Mouse (Mus musculus): ENCODE measurements around the gene Med25. TPM values are rescaled to one million over a fixed set of nuclear protein-coding genes. Genes with fewer than 3 reads are reported as not detected.

The Med25 gene
- polyA plus RNA-seq, 1 experiment from 2014 or later = 61.0 TPM

- Histone ChIP-seq H3K4me3 (no peak overlapping the region), H3K36me3 (peaks cover 65% of the 10 kb centered on the region), H3K27ac (no peak overlapping the region), H3K4me1 (peaks cover 55% of the 10 kb centered on the region), H3K9ac (0 out of 2 replicates have a peak overlapping the region, but pooled peaks have one; percentile 2), H3K27me3 (replicated peaks) (no peaks in the 10 kb centered on the region), H3K9me3 (replicated peaks) (no peaks in the 10 kb centered on the region), H3K4me2 (no peak overlapping the region)
- 54% methylated on average over 22 of the region's 22 CpGs for WGBS (ENCODE audit: insufficient replicate concordance)
- ATAC-seq = 0 out of 2 replicates have a peak, but pooled peaks have one; percentile 22
These were observed 31.7 kb downstream of the Med25 start for GRCm38 (mm10) chr7:44860576-44861428.

- peaks cover 55% of the 10 kb centered on the region for H3K4me1 ChIP-seq
- peaks cover 56% of the 10 kb centered on the region for H3K36me3 ChIP-seq
- WGBS (ENCODE audit: insufficient replicate concordance) = 80% methylated on average over 11 of the region's 11 CpGs
- no peak overlapping the region for H3K27ac ChIP-seq
- no peak for ATAC-seq
- H3K27me3 ChIP-seq (replicated peaks) = no peaks in the 10 kb centered on the region
- H3K4me2 ChIP-seq = no peak overlapping the region
- no peak overlapping the region for H3K4me3 ChIP-seq
- no peak overlapping the region for H3K9ac ChIP-seq
- no peaks in the 10 kb centered on the region for H3K9me3 ChIP-seq (replicated peaks)
These were observed 32.6 kb downstream of the Med25 start for GRCm38 (mm10) chr7:44859896-44860295.

- H3K4me3 ChIP-seq = peak overlapping the region; percentile 86
- H3K36me3 ChIP-seq = peaks cover 41% of the 10 kb centered on the region
- 20% methylated on average over 8 of the region's 8 CpGs for WGBS (ENCODE audit: insufficient replicate concordance)
- peak overlapping the region; percentile 97 for H3K27ac ChIP-seq
- no peaks in the 10 kb centered on the region for H3K27me3 ChIP-seq (replicated peaks)
- peak overlapping the region; percentile 89 for H3K4me2 ChIP-seq
- H3K9me3 ChIP-seq (replicated peaks) = no peaks in the 10 kb centered on the region
- H3K9ac ChIP-seq = peak overlapping the region; percentile 90
- peaks cover 68% of the 10 kb centered on the region for H3K4me1 ChIP-seq
- ATAC-seq = 0 out of 2 replicates have a peak, but pooled peaks have one; percentile 8
These were observed 34.6 kb downstream of the Med25 start for GRCm38 (mm10) chr7:44857905-44858304.

GRCm38 (mm10) chr7:44857042-44857552 is 35.4 kb downstream of the Med25 start, which contains the start of gene Pnkp:
Gene Pnkp, plus strand, starts transcription at chr7:44857139.
- H3K4me3 ChIP-seq = peak within 1 kb of the TSS; percentile 86
- no peaks in the 10 kb centered on the region for H3K27me3 ChIP-seq (replicated peaks)
- H3K4me1 ChIP-seq = peaks cover 76% of the 10 kb centered on the region
- no peaks in the 10 kb centered on the region for H3K9me3 ChIP-seq (replicated peaks)
- H3K9ac ChIP-seq = peak within 1 kb of the TSS; percentile 90
- 1% methylated on average over 32 of the region's 32 CpGs for WGBS (ENCODE audit: insufficient replicate concordance)
- H3K36me3 ChIP-seq = peaks cover 41% of the 10 kb centered on the region
- H3K4me2 ChIP-seq = peak within 1 kb of the TSS; percentile 89
- peak within 1 kb of the TSS; percentile 97 for H3K27ac ChIP-seq
- peak; percentile 23; the same call in 1 of the 2 replicates for ATAC-seq

GRCm38 (mm10) chr7:44856265-44856916 is 36.1 kb downstream of the Med25 start:
- WGBS (ENCODE audit: insufficient replicate concordance) = 20% methylated on average over 9 of the region's 9 CpGs
- Histone ChIP-seq H3K4me1 (peaks cover 83% of the 10 kb centered on the region), H3K27me3 (replicated peaks) (no peaks in the 10 kb centered on the region), H3K4me2 (peak overlapping the region; percentile 89), H3K27ac (peak overlapping the region; percentile 97), H3K9me3 (replicated peaks) (no peaks in the 10 kb centered on the region), H3K4me3 (peak overlapping the region; percentile 86), H3K36me3 (peaks cover 41% of the 10 kb centered on the region), H3K9ac (peak overlapping the region; percentile 90)
- no peak for ATAC-seq

- peak overlapping the region; percentile 89 for H3K4me2 ChIP-seq
- H3K27ac ChIP-seq = peak overlapping the region; percentile 97
- no peak for ATAC-seq
- peaks cover 82% of the 10 kb centered on the region for H3K4me1 ChIP-seq
- peak overlapping the region; percentile 90 for H3K9ac ChIP-seq
- no peaks in the 10 kb centered on the region for H3K27me3 ChIP-seq (replicated peaks)
- H3K9me3 ChIP-seq (replicated peaks) = no peaks in the 10 kb centered on the region
- H3K4me3 ChIP-seq = peak overlapping the region; percentile 72
- 42% methylated on average over 10 of the region's 10 CpGs for WGBS (ENCODE audit: insufficient replicate concordance)
- H3K36me3 ChIP-seq = peaks cover 36% of the 10 kb centered on the region
These were observed 37.5 kb downstream of the Med25 start for GRCm38 (mm10) chr7:44855036-44855435.

GRCm38 (mm10) chr7:44854356-44855031 is 38.0 kb downstream of the Med25 start:
- H3K4me3 ChIP-seq = peak overlapping the region; percentile 72
- ATAC-seq = peak; percentile 76
- peaks cover 77% of the 10 kb centered on the region for H3K4me1 ChIP-seq
- peak overlapping the region; percentile 90 for H3K9ac ChIP-seq
- peak overlapping the region; percentile 97 for H3K27ac ChIP-seq
- H3K36me3 ChIP-seq = peaks cover 30% of the 10 kb centered on the region
- H3K27me3 ChIP-seq (replicated peaks) = no peaks in the 10 kb centered on the region
- WGBS (ENCODE audit: insufficient replicate concordance) = under 1% methylated on average over 45 of the region's 45 CpGs
- H3K9me3 ChIP-seq (replicated peaks) = no peaks in the 10 kb centered on the region
- H3K4me2 ChIP-seq = peak overlapping the region; percentile 89

GRCm38 (mm10) chr7:44853596-44854355 is 38.7 kb downstream of the Med25 start:
- no peaks in the 10 kb centered on the region for H3K27me3 ChIP-seq (replicated peaks)
- peak overlapping the region; percentile 90 for H3K9ac ChIP-seq
- peak overlapping the region; percentile 97 for H3K27ac ChIP-seq
- 29% methylated on average over 26 of the region's 26 CpGs for WGBS (ENCODE audit: insufficient replicate concordance)
- H3K4me2 ChIP-seq = peak overlapping the region; percentile 89
- peaks cover 74% of the 10 kb centered on the region for H3K4me1 ChIP-seq
- no peaks in the 10 kb centered on the region for H3K9me3 ChIP-seq (replicated peaks)
- peak overlapping the region; percentile 72 for H3K4me3 ChIP-seq
- ATAC-seq = peak; percentile 9
- H3K36me3 ChIP-seq = peaks cover 28% of the 10 kb centered on the region

- Histone ChIP-seq H3K36me3 (peaks cover 23% of the 10 kb centered on the region), H3K4me2 (peak overlapping the region; percentile 89), H3K4me3 (0 out of 2 replicates have a peak overlapping the region, but pooled peaks have one; percentile 72), H3K27ac (peak overlapping the region; percentile 97), H3K4me1 (peaks cover 69% of the 10 kb centered on the region), H3K27me3 (replicated peaks) (no peaks in the 10 kb centered on the region), H3K9ac (peak overlapping the region; percentile 90; the same call in 1 of the 2 replicates), H3K9me3 (replicated peaks) (no peaks in the 10 kb centered on the region)
- ATAC-seq = no peak
- WGBS (ENCODE audit: insufficient replicate concordance) = 93% methylated on average over 2 of the region's 2 CpGs
These were observed 39.4 kb downstream of the Med25 start for GRCm38 (mm10) chr7:44853065-44853464.

- Histone ChIP-seq H3K9me3 (replicated peaks) (no peaks in the 10 kb centered on the region), H3K4me3 (no peak overlapping the region), H3K9ac (no peak overlapping the region), H3K4me1 (peaks cover 71% of the 10 kb centered on the region), H3K4me2 (no peak overlapping the region), H3K36me3 (peaks cover 23% of the 10 kb centered on the region), H3K27ac (peak overlapping the region; percentile 97), H3K27me3 (replicated peaks) (no peaks in the 10 kb centered on the region)
- no peak for ATAC-seq
- 85% methylated on average over 36 of the region's 36 CpGs for WGBS (ENCODE audit: insufficient replicate concordance)
These were observed 40.1 kb downstream of the Med25 start for GRCm38 (mm10) chr7:44852259-44853027.
